ENCODE assay signal across 18 mouse cellular contexts in the genomic region with DNA sequence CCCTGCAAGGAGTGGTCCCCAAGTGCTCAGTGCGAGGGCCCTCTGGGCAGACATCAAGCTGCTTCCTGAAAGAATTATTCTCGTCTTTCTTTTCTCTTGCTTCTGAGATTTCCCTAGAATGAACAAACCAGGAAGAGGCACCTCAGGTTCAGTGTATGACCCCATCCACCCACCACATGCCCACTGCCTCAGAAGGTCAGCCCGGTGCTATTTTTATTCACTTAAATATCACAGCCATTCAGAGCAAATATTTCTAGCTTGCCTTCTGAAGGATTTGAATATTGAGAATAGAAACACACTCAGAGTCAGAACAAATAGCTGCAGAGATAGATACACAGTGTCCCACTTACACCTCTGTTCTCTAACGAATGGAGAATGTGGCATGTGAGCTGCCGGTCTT.
A peak's percentile ranks its signal among the peaks of the same experiment; 100 is the strongest.
DNase-seq lines count a peak whose midpoint lies in the region; ATAC-seq and TF ChIP-seq lines count a peak whose summit lies in the region.
"Had no signal": no experiment of that assay in that cellular context is flagged by ENCODE, and none has a peak within 500 bp of the region (broad histone marks: within the 10 kb centered on the region; RNA-seq: fewer than 3 reads in every experiment).

No protein-coding gene starts in this region.

- TF ChIP-seq EP300 in liver, postnatal 0 days (IDR thresholded peaks at IDR 0.05; ENCODE audit: low read depth): no peak

- no peaks in the 10 kb centered on the region for H3K27me3 ChIP-seq in heart, embryonic 16.5 days (ENCODE audit: control insufficient read depth, insufficient read depth, low read length)
- H3K27me3 ChIP-seq in liver, postnatal 0 days (ENCODE audit: insufficient read depth, low read length): no peaks in the 10 kb centered on the region
- H3K27me3 ChIP-seq: forebrain, embryonic 13.5 days; limb, embryonic 12.5 days; liver, embryonic 12.5 days; neural tube, embryonic 15.5 days; stomach, embryonic 15.5 days had no signal

- no peak for TF ChIP-seq POLR2A in olfactory bulb, adult 2 months (IDR thresholded peaks at IDR 0.05; ENCODE audit: insufficient read depth, low read depth, low read length)

- no peak for TF ChIP-seq CTCF in liver, postnatal 0 days (IDR thresholded peaks at IDR 0.05; ENCODE audit: low read depth)
- TF ChIP-seq CTCF in olfactory bulb, adult 2 months (IDR thresholded peaks at IDR 0.05; ENCODE audit: insufficient read depth, low read depth, low read length): no peak

- no peak overlapping the region for H3K9ac ChIP-seq in heart, embryonic 16.5 days (ENCODE audit: low read length)
- H3K9ac ChIP-seq in liver, postnatal 0 days (replicated peaks): no peak overlapping the region
- H3K9ac ChIP-seq: forebrain, embryonic 13.5 days; limb, embryonic 12.5 days; liver, embryonic 12.5 days; lung, embryonic 14.5 days; neural tube, embryonic 15.5 days; stomach, embryonic 15.5 days had no signal

- H3K4me3 ChIP-seq in heart, embryonic 16.5 days (ENCODE audit: low read length): no peak overlapping the region
- H3K4me3 ChIP-seq in liver, postnatal 0 days (ENCODE audit: low read depth, low read length): no peak overlapping the region
- H3K4me3 ChIP-seq in olfactory bulb, adult 2 months (ENCODE audit: insufficient read depth, low read depth, low read length): no peak overlapping the region
- H3K4me3 ChIP-seq: forebrain, embryonic 13.5 days; limb, embryonic 12.5 days; liver, embryonic 12.5 days; neural tube, embryonic 15.5 days; stomach, embryonic 15.5 days had no signal

- intact Hi-C loops in heart, postnatal 10 days (cut with DNase I): no loop called here

- 62% methylated on average over 5 of the region's 5 CpGs for WGBS in heart, embryonic 16.5 days
- 75% methylated on average over 5 of the region's 5 CpGs for WGBS in liver, postnatal 0 days (ENCODE audit: insufficient replicate concordance)
- 81% methylated on average over 5 of the region's 5 CpGs for WGBS in olfactory bulb, adult 2 months

- no peaks in the 10 kb centered on the region for H3K36me3 ChIP-seq in heart, embryonic 16.5 days (ENCODE audit: control insufficient read depth, insufficient read depth)
- no peaks in the 10 kb centered on the region for H3K36me3 ChIP-seq in liver, postnatal 0 days (replicated peaks; ENCODE audit: insufficient read depth, low read length)
- H3K36me3 ChIP-seq: limb, embryonic 12.5 days; liver, embryonic 12.5 days; neural tube, embryonic 15.5 days; stomach, embryonic 15.5 days had no signal

- H3K4me1 ChIP-seq in heart, embryonic 16.5 days (ENCODE audit: control insufficient read depth, insufficient read depth, low read length): peaks cover 19% of the 10 kb centered on the region
- H3K4me1 ChIP-seq in liver, postnatal 0 days (ENCODE audit: insufficient read depth): peaks cover 3% of the 10 kb centered on the region; the same call in 1 of the 2 replicates
- peaks cover 8% of the 10 kb centered on the region; the same call in 1 of the 2 replicates for H3K4me1 ChIP-seq in olfactory bulb, adult 2 months (ENCODE audit: control insufficient read depth, insufficient read depth, low read length)
- H3K4me1 ChIP-seq: liver, embryonic 12.5 days had no signal

- H3K4me2 ChIP-seq in heart, embryonic 16.5 days (ENCODE audit: low read depth, low read length): no peak overlapping the region
- H3K4me2 ChIP-seq in liver, postnatal 0 days (ENCODE audit: low read depth, low read length): no peak overlapping the region
- H3K4me2 ChIP-seq: forebrain, embryonic 13.5 days; limb, embryonic 12.5 days; liver, embryonic 12.5 days; lung, embryonic 14.5 days; neural tube, embryonic 15.5 days; stomach, embryonic 15.5 days had no signal

- peak; percentile 60; the same call in 1 of the 2 replicates for ATAC-seq in heart, embryonic 16.5 days (replicated peaks; ENCODE audit: extremely low read depth, insufficient read depth, low FRiP score)
- ATAC-seq in liver, postnatal 0 days: no peak
- ATAC-seq: forebrain, embryonic 13.5 days; liver, embryonic 12.5 days had no signal

- no peaks in the 10 kb centered on the region for H3K9me3 ChIP-seq in heart, embryonic 16.5 days (replicated peaks; ENCODE audit: control insufficient read depth, low read length)
- H3K9me3 ChIP-seq in liver, postnatal 0 days (ENCODE audit: low read length): no peaks in the 10 kb centered on the region
- H3K9me3 ChIP-seq: forebrain, embryonic 13.5 days; limb, embryonic 12.5 days; liver, embryonic 12.5 days; neural tube, embryonic 15.5 days; stomach, embryonic 15.5 days had no signal

- DNase-seq in heart, adult 11 months: peak; percentile 84
- DNase-seq in heart, adult 8-10 months (ENCODE audit: low spot score): no peak
- no peak for DNase-seq in heart, postnatal 10 days
- no peak for DNase-seq in liver, postnatal 0 days
- DNase-seq in liver: no peak
- DNase-seq: adrenal gland, postnatal 25 days; cerebellum, adult 11 months; cerebellum, postnatal 10 days; kidney, adult 11 months; lung, embryonic 14.5 days; thymus, postnatal 25 days had no signal

- peak overlapping the region; percentile 86 for H3K27ac ChIP-seq in heart, embryonic 16.5 days (ENCODE audit: low read length)
- H3K27ac ChIP-seq in liver, postnatal 0 days (ENCODE audit: low read depth): 0 out of 2 replicates have a peak overlapping the region, but pooled peaks have one; percentile 22
- H3K27ac ChIP-seq in olfactory bulb, adult 2 months (ENCODE audit: insufficient read depth, low read depth, low read length): peak overlapping the region; percentile 42; the same call in 1 of the 2 replicates
- H3K27ac ChIP-seq: forebrain, embryonic 13.5 days; limb, embryonic 12.5 days; liver, embryonic 12.5 days; neural tube, embryonic 15.5 days; stomach, embryonic 15.5 days had no signal

Comparison
In these comparisons a context has a peak if more than half of its experiments do, and no peak if none do; other contexts are left out.
1. H3K27ac ChIP-seq: peak in every context shown above with its lines; median percentile 86 in heart, embryonic 16.5 days; 42 in olfactory bulb, adult 2 months; 22 in liver, postnatal 0 days.